Mouse (Mus musculus): ENCODE results near the gene Anks1b. TPM values are rescaled to one million over a fixed set of nuclear protein-coding genes. Genes with fewer than 3 reads are reported as not detected.

Anks1b gene
- total RNA-seq, 2 experiments from 2014 or later = 480 to 546 TPM

DNA sequence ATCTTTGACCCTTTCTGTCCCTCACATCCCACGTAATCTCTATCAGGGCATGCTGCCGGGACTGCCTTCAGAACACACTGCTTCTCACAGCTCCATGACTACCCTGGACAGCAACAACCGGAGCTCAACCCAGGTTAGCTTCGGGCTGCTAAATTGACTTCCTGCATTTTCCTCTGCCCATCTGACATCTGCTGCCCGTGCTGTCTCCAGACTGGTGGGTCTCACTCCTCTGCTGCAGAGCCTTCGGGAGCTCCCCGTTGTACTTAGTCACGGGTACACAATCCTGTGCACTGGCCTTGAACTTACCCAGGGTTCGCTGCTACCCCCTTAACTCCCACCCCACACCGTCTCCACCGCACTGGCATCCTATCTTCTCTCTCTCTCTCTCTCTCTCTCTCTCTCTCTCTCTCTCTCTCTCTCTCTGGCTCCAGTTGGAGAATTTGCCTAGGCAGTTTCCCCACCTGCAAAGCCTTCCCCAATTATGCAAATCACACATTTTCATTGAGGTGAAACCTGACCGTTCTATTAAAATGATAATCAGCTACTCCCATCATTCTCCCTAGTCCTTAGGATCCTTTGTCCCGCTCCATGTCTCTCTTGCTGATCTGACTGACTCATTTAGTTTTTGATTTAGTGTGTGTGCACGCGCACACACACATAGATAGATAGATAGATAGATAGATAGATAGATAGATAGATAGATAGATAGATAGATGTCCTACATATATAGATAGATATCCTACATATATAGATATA, 898.3 kb downstream of the Anks1b start:
- DNase-seq (ENCODE audit: extremely low spot score in 1 of 2, low spot score in 1 of 2) = no peak

DNA sequence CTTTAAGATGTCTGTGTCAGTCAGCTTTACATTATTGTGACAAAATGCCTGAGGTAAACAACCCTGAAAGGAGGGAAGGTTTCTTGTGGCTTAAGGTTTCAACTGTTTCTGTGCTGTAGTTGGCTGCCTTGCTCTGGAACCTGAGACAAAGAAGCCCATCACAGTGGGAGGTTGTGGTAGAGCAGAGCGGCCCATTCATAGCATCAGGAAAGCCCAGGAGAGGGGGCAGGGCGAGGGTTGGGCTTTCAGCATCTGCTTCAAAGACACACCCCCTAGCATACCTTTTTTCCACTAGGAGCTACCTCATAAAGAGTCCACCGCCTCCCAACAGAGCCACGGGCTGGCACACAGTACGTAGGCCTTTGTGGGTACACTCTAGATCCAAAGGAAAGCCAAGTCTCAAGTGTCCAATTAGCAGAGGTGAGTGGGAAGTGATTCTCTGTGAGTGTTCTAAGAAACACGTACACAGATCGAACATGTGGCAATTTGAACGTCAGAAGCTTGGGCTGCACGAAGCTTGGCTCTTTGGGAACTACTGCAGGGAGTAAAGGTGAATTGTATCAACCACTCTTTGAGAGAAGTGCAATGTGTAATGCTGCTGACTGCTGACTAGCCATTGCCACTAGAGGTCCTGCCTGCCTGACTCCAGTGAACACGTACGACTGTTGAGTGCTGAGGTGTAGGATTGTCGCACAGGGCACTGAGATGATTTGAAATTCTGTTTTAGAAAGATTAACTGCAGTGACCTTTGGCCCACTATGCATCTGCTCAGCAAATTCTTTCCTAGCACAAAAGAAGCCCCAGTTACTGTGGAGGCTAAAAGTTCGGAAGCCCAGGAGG, 906.5 kb downstream of the Anks1b start:
- DNase-seq (ENCODE audit: extremely low spot score in 1 of 2, low spot score in 1 of 2) = no peak

DNA sequence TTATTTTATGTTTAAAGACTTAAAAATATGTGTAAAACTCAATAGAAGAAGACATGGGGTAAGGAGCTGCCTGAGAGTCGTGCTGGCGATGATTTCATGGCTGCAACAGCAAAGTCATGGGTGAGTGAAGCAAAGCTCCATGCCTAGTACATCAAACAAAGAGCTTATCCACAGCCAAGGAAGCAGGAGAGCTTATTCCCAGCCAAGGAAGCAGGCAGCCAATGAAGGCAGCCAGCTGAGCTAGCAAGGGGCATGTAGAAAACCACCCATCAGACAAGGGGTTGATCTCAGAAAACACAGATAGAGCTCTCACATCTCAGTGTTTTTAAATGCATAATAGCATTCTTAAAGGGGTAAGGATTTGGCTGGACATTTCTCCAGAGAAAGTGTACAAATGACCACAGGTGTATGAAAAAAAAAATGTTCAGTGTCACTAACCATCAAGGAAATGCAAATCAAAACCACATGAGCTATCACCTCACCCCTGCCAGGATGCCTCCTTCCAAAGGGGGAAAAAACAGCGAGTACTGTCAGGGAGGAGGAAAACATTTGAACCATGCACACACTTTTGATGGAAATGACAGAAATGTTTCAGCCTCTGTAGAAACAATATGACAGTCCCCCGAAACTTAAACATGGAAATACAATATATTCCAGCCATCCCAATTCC, 911.8 kb downstream of the Anks1b start:
- DNase-seq (ENCODE audit: extremely low spot score in 1 of 2, low spot score in 1 of 2) = no peak

DNA sequence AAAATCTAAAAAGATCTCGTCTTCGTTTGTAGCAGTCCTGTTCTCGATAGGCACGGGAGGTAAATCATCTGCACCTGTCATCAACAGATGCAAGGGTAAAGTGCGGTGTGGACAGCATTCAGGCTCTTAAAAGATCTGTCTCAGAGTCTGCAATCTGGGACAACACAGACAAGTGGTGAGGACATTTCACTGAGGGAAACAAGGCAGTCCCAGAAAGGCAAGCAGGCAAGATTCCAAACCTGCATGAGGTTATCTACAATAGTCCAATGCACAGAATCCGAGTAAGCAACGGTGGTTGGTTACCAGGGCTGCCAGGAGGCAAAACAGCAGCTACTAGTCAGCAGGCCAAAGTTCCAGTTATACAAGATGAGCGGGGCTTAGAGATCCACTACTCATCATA, 912.4 kb downstream of the Anks1b start:
- no peak for DNase-seq (ENCODE audit: extremely low spot score in 1 of 2, low spot score in 1 of 2)

DNA sequence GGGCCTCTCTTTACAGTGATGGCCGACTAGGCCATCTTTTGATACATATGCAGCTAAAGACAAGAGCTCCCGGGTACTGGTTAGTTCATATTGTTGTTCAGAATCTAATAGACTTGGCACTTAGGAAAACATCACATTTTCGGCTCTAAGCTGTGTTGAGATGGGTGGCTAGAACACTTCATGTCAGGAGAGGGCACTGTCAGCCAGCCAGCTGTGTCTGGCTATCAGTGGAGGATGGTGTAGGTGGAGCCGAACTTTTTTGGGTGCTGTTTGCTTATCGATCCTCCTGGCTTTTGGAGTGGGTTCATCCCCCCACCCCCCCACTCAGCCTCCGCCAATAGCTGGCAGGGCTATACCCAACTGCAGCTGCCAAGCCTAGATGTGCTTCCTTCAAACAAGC, 929.8 kb downstream of the Anks1b start:
- DNase-seq (ENCODE audit: extremely low spot score in 1 of 2, low spot score in 1 of 2) = no peak

DNA sequence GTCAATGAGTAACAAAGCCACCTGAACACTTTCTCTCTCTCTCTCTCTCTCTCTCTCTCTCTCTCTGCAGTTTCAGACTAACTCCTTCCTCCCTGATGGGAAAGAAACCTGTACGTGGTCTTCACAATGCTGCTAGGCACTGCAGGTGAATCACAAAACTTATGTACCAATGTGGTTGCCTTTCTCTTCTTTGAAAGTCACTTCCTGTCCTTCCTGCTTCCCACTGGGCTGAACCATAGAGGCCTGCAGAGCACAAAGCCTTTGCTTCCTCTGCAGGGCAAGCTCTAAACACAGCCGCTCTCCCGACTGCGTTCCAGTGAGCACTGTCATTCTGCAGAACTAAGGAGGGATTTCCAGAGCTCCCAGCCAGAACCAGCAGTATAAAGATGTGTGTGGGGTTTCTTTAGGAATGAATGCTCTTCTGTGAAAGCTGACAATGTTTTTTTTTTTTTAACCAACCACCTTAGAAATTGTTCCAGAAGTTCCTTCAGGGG, 931.3 kb downstream of the Anks1b start:
- no peak for DNase-seq (ENCODE audit: extremely low spot score in 1 of 2, low spot score in 1 of 2)

DNA sequence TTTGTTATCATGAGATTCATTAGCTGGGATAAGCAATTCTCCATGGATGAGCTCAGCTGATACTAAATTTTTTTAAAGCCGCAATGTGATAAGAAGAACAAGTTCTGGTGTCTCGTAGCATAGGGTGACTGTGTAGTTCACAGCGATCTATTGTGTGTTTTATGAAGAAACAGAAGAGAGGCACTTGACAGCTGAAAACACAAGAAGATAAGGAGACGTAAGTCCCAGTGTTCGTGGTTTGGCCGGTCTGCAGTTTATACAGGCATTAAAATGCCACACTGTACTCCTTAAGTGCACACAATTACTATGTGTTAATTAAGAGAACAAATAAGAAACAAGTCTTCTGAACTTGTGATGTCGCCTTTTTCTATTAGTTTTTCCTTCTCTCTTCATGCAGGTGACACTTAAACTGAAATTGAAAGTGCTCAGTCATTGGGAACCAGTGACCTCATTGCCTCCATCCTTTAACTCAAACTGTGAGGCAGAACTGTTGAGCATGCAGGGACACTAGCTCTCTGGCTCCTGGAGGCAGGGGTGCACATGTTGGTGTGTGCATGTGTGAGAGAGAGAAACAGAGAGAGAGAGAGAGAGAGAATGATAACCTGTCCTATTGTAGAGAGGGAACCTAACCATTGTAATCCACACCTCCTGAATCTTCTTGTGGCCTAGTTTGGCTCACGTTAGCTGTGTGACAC, 935.5 kb downstream of the Anks1b start:
- DNase-seq (ENCODE audit: extremely low spot score in 1 of 2, low spot score in 1 of 2) = no peak

DNA sequence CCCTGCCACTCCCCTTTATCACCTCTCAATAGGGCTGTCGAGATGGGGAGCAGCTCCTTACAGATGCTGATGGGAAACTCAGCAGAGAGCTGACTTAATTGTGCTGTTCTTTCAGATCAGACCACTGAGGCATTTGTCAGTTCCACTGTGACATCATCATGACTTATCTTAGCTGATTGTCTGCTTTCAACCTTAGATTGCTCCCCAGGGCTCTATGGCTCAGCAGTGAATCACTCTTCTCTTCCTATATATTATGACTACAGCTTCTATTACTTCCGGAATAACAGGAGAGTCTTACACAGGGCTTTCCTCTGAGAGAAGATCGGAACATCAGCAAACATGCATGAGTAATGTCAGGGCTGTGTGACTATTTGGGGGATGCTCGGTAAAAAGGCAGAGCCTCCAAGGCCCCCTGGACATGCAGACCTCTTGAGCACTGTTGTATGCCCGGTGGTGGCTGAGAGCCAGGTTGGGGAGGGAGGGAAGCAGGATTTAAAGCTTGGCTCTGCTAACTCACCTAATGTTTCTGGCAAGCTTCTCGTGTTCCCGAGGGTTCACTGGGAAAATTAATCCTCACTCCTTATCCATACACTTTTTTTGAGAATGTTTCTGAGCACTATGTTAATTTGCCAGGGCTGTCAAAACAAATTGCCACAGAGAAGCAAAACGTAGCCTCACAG, 936.7 kb downstream of the Anks1b start:
- no peak for DNase-seq (ENCODE audit: extremely low spot score in 1 of 2, low spot score in 1 of 2)

DNA sequence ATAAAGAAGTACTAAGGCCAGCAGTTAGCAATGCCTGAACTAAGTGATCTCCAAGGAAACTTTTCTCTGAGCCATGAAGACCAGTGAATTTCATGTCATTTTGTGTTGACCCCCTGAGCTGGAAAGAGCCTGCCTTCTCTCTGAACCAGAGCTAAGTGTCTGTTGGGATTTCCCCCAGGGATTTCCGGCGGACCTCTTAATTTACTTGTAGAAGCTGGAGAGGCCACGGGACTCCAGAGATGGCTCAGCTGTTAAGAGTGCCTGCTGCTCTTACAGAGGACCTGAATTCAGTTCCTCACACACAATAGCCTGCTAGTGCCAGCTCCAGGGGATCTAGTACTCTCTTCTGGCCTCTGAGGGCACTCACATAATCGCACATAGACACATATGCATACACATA, 938.1 kb downstream of the Anks1b start:
- DNase-seq (ENCODE audit: extremely low spot score in 1 of 2, low spot score in 1 of 2) = no peak

DNA sequence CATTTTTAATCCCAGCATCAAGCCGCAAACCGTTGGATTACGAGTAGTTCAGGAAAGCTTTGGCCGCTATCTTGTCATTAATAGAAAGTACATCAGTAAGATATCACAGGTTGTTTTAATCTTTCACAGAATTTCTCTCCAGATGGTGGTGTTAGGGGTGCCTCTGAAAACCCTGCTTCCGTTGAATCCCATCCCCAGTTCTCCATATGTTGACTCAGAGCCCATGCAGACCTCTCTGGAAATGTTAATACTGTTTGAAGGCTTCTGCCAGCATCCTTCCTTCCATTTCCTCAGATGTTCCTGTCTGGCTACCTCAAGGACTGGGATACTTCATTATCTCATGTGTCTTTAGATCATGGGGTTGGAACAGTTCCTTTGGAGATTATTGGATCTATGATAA, 940.0 kb downstream of the Anks1b start:
- DNase-seq (ENCODE audit: extremely low spot score in 1 of 2, low spot score in 1 of 2) = no peak

DNA sequence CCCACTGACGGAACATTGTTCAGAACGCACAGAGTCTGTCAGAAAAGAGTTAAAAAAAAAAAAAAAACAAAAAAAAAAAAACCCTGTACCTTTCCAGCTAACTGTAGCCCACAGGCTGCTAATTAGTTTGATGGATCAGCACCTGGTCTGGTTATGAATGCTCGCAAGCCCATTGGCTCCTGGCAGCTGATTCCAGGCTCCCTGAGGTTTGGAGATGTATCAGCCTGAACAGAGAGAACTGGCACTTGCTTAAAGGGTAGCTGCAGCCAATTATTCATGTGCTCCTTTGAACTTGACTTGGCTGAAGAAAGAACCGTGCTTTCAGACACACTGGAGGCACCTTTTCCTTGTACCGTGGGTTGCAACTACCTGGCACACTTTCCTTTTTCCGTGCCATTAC, 941.1 kb downstream of the Anks1b start:
- no peak for DNase-seq (ENCODE audit: extremely low spot score in 1 of 2, low spot score in 1 of 2)

DNA sequence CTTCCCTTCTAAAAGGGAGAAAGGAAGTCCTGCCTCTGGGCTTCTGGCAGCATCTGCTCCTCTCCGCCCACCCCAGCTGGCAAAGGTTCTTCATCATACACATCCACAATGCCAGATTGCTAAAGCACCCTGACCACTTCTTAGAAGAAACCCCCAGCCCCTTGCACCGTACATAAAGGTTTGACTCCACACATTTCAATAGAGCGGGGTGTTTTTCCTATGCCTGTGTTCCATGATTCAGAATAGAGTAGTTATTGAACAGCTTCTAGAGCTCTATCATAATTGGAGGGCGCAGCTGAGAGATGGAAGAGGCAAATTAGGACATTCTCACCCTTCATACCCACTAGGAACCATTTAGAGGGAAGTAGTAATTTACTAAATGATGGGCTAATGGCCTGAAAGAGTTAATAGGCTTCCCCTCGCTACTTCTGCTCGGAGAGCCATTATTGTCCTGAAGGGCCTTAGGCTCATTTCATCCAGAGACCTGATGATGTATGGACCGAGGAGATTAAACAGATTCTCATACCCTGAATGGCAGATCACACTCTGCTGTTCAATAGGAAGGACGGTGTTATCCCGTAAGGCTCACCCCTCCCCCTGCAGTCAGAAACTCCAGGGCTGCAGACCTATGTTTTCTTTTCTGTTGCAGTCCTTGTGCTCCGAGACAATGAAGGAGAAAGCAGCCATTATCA, 945.1 kb downstream of the Anks1b start:
- DNase-seq (ENCODE audit: extremely low spot score in 1 of 2, low spot score in 1 of 2) = no peak

DNA sequence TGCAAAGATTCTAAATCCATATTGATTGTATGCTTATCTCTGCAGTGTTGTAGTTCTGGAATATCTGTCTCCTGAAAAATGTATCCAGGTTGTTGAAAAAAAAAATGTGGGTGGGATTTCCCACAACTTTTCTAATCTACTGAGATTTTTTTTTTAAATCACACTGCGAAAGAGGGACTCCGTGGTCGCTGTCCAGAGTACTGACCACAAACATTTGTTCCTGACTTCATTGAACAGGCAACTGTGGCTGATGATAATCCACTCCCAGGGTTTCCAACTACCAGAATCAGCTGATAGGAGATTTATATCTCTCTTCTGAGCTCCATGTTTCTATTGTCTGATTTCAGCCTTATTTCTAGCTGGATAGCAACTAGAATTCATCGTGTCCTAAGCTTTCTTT, 950.1 kb downstream of the Anks1b start:
- DNase-seq (ENCODE audit: extremely low spot score in 1 of 2, low spot score in 1 of 2) = no peak

DNA sequence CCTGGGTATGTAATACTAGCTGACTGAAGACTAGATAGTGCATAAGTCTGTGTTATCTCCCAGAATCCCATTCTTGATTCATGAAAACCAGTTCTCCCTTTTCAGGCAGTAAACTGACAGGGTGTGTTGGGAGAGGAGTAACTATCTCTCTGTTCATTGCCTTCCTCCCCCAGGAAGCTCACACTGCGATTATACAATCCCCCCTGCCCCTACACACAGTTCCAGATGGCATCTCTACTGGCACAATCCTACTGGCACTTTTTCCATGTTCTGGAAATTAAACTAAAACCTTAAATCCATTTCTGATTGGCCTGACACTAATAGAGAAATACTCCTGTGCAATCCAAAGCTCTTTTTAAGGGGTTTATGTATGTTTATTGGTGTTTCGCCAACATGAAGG, 951.4 kb downstream of the Anks1b start:
- DNase-seq (ENCODE audit: extremely low spot score in 1 of 2, low spot score in 1 of 2) = no peak

DNA sequence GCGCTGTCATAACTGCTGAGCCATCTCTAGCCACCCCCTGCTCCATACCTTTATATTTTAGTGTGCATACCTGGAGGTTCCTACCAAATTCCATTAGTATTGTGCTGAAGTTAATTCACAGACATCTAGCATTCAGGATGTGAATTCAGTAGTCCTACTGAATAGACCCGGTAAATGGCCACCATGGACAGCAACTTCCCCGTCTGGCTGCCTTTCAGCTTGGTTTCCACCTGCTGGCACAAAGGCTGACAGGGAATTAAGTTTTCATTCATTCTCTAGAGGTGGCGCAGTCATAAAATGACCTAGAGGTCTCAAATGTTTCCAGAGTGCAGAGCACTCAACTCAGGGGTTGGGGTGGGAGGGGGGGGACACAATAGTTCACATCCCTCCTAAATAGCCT, 953.6 kb downstream of the Anks1b start:
- no peak for DNase-seq (ENCODE audit: extremely low spot score in 1 of 2, low spot score in 1 of 2)

DNA sequence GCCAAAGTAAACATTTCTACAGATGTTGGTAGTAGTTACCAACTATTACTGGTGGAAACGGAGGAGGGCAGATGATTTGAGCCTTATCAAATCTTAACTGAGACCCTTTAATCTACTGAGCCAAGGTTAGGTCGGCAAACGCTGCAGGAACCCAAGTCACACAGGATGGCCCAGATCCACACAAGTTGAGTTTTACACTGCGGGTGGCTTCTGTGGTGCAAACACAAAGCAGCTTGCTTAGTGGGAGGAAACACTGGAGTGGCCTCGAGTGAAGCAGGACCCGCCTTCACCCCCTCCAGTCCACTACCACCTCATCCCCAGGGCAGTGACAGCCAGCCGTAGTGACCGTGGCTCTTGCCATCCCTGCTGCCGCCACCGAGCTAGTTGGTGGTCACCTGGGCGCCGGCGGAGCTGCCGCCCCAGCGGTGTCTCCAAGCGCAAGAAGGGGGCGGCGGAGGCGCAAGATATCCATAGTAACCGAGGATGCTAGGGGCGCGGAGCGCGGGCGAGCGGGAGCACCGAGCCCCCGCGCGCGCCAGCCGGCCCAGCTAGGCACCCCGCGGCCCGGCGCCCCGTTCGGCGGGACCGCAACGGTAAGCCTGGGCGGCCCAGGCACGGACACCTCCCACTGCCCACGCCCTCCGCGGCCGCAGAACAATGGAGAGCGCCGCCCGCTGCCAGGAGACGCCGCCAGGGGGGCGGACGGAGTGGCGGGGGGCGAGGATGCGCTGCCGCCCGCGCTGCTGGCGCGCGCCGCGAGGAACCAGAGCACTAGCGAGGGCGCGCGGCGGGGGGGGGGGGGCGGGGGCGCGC, 955.5 kb downstream of the Anks1b start:
- peak in 1 of 2 experiments; percentile 48 for DNase-seq (ENCODE audit: extremely low spot score in 1 of 2, low spot score in 1 of 2)

DNA sequence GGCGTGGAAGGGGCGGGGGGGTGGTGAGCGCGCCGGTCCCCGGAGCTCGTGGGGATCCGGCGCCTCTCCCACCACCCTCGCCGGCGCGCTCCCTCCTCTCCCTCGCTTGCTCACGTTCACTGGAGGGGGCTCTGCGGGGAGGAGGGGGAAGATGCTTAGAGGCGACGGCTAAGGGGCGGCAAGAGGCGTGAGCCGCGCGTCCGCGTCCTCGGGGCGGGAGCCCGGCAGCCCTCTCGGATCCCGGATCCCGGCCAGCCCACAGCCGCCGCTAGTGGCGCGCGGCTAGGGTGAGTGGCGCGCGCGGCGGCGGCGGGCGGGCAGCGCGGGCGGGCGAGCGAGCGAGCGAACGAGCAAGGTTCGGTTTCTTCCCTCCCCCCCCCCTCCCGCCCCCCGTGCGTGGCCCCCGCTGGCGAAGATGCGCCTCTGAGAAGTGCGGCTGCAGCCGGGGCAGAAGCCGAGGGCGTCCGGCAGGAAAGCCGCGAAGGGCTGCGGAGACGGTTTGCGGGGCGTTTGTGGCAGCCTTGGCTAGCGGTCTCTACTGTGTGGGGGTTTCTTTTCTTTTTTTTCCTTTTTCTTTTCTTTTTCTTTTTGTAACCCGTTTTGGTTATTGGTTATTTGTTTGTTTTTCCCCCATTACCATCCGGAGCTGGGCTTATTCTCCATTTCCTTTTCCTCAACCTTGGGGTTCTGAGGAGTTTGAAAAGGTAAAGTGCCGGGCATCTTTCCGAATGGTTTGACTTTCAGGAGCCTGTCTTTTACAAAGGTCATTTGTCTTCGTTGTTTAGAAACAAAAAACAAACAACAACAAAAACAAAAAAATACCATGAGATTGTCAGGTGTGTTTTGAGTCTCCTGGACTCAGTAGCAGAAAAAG, 956.3 kb downstream of the Anks1b start:
- peak; percentile 30 to 59 for DNase-seq (ENCODE audit: extremely low spot score in 1 of 2, low spot score in 1 of 2)

DNA sequence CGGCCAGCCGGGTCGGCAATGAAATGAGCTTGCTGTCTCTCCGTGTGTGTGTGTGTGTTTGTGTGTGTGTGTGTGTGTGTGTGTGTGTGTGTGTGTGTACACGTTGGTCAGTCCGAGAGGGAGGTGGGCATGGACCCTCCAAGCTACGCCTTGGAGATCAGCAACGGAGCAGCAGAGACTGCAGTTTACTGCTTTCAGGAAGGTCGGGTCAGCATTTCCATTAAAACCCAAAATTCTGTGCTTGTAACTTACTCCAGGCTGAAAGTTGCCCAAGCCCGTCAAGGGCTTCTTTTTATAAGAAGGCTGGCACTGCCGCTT, 956.9 kb downstream of the Anks1b start:
- DNase-seq (ENCODE audit: extremely low spot score in 1 of 2, low spot score in 1 of 2) = no peak

Measured in layer of hippocampus, postnatal 25 days (tissue).